Mouse (Mus musculus) frontal cortex, postnatal 25 days (tissue): ENCODE measurements at regions not wholly inside any gene's neighbourhood (a gene's known extent, or its start where the extent isn't known, plus 50 kb on each side); places are given as distances from the start of the nearest gene placed in this dataset.
A peak's percentile ranks its signal among the peaks of the same experiment; 100 is the strongest.

ENCODE experiments used
- DNase-seq, 2 experiments: peaks; one replicate each; pipeline ENCODE4 v3.0.0; 2022; ENCODE audit warnings: low spot score in 2 of 2

GRCm38 (mm10) chr15:68635633-68636032 is 2134.9 kb upstream of the Lrrc6 start:
- no peak for DNase-seq

GRCm38 (mm10) chr15:68626976-68627375 is 2126.3 kb upstream of the Lrrc6 start:
- no peak for DNase-seq

- DNase-seq: no peak
These were observed 2124.1 kb upstream of the Lrrc6 start for GRCm38 (mm10) chr15:68624831-68625230.

DNA sequence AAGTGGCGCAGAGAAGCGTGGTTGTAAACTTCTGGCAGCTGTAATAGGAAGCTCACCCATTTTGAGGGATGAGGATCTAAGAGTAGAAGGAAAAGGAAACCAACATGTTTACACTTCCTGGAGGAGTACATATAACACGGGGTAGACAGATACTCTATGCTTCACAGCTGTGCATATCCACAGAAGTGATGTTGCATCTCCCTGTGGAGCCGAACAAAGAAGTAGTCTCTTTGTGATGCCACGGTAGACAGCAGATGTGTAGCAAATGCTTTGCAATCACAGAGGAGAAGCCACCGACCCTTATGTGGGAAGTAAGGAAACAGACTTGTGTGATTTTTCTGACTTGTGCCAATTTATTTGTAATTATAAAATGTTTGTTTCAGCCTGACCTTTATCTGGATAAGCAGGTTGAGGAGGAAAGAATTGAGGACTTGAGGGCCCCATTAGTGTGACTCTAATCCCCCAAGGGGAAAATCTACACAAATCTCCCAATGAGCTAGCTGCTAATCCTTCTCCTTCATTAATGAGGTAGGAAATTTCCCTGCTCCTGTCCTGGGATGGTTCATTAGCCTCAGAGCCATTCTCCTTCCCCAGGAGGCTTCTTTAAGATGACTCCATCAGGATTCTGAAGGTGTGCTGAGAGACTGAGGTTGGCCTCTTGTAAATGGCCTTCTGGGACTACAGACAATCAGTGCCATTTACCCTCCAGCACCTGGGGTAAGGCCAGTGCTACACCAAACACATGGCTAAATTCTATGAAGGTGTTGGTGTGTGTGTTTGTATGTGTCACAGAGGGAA is 2119.9 kb upstream of the Lrrc6 start:
- DNase-seq: no peak

- no peak for DNase-seq
These were observed 2105.5 kb upstream of the Lrrc6 start for GRCm38 (mm10) chr15:68606110-68606791.

DNA sequence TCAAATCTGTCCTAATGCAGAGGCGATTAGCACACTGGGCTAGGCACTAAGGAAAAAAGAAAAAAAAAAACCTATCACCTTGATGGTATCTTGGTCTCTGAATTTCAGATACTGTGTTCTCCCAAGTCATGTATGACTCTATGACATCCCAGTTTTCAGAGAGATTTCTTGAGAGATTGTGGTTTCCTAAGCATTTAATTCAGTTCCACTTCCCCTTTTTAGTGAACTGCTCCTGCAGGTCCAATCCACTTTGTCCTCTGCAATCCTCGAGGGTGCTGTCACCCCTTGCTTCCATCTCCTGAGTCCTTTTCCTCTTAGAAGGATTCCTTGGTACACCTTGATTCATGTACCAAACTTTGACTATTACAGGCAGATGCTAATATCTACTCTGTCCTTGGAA is 2104.8 kb upstream of the Lrrc6 start:
- DNase-seq: no peak

DNA sequence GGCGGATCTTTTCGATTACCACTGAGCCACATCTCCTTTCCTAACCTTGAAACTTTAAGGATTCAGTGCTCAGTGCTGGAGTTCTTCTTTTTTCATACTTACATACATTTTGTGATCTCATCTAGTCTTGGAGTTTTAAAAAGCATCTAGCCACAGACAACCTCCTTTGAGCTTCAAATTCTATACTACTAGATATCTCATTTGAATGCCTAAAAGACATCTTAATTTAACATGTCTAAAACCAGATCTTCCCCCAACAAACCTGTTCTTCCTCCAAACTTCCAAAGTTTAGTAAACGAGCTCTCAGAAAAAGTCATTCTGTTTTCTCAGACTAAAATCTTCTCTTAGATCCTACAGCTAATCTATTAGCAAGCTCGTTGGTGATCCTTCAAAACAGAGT is 2081.5 kb upstream of the Lrrc6 start:
- DNase-seq: no peak

GRCm38 (mm10) chr15:68579486-68579885 is 2078.8 kb upstream of the Lrrc6 start:
- DNase-seq: peak; percentile 10

- DNase-seq: no peak
These were observed 2059.9 kb upstream of the Lrrc6 start for GRCm38 (mm10) chr15:68560654-68561053.

DNA sequence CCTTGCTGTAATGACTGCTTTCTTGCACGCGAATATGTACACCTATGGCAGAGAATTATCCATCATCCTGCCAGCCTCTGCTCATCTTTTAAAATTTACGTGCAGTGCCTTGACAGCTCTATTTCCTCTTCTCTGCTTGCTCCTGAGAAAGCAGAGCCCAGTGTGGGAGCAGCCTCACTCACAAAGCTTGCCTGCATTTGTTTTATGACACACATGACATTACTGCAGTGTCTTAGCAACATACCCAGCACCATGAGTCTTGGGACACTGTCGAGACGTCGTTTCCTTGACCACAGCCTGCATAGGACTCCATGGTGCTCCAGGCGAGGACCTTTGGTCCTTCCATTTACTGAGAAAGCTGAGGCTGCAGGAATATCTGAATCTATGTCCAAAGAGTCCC is 2055.4 kb upstream of the Lrrc6 start:
- no peak for DNase-seq

- no peak for DNase-seq
These were observed 2035.3 kb upstream of the Lrrc6 start for GRCm38 (mm10) chr15:68536055-68536325.

DNA sequence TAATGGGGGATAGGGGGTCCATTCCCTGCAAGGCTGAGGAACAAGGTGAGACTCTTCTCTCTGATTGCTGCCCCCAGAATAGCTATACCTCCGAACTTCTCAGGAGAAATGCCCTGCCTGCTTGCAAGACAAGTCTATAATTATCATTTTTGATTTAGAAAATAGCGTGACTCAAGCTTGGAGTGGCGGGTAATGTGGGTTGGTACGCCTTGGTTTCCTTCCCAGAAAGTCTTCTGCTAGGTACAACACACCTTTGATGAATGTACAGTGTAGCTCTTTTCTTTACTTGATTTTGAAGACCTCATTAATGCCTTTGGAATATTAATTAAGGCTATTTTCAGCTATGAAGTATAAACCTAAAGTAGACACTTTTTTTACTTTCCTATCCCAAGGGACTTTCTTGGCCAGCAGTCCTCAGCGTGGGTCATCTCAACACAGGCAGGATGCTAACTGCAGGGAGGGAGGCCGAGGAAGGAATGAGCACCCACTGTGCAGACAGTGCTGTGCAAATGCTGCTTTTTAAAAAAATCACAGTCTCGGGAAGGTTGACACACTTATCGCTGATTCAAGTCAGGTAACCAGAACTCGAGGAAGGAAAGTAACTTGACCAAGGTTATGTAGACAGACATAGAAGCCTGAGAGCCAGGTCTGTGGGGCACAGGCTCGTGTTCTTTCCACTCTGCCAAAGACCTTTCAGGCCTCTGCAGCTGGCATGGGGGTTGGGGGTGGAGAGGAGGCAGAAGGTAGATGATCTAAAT is 2034.8 kb upstream of the Lrrc6 start:
- DNase-seq: no peak

DNA sequence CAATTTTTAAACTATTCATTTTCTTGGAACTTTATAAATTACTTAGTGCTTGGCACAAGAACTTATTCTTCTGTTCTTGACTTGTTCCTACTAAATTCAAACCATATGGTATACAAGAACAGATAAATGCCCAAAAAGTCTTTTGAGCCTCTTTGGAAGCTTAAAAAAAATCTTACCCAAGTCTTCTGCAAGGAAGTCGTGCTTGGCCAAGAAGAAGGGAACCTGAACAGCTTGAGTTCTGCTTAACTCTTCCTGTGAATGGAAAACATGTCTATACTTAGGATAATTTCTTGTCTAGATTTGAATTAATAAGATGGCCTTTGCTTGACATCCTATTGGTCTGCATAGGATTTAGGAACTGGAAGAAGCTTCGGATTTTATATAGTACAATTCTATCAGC is 2020.0 kb upstream of the Lrrc6 start:
- no peak for DNase-seq

DNA sequence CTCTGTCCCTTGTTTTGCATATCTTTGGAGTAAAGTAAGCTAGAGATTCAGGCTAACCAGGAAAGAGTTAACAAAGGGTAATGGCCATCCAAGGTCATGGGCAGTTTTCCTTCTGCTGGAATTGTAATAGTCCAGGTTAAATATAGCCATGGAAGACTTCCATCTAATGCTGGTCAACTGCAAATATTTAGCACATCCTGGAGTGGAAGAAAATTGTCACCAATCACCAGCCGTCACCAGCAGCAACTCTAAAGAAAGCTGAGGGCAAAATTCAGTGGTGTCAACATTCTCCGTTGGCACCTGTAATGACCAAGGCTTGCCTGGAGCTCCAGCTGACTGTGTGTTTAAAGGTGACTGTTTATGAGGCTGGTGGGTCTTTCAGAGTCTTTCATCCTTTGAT is 2011.7 kb upstream of the Lrrc6 start:
- no peak for DNase-seq

DNA sequence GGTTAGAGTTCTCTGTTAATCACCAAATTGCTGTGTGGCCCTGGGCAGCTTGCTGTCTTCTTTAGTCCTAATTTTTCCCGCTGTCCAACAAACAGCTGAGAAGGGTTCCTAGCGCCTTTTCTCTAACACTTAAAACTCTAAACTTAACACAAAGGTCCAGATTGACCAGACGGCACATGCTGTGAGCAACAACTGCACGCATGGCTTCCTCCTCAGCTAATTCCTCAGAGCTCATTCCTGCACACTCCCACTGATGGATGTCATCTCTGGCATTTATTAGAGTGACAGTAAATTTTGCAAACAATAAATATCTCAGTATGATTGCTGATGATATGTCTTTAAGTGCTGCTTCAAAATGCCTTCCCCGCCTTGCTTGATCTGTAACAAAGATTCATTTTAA is 2007.5 kb upstream of the Lrrc6 start:
- DNase-seq: no peak

DNA sequence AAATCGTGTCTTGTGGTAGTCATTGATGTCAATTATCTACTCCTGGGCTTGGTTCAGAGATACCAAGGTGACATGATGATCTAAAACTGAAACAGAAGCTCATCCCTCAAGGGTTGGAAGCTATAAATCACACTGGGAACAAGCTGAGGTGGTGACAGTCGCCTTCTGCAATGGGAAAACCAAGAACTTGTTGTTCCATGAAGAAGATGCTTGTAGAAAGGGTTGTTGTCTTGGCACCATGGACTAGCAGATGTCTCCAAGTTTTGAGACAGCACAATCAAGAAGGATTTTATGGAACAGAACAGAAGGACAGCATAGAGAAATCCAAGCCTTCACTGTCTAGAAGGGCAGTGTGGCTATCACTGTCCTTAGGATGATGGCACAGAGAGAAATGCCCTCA is 2005.4 kb upstream of the Lrrc6 start:
- DNase-seq: no peak

GRCm38 (mm10) chr15:68496438-68496837 is 1995.7 kb upstream of the Lrrc6 start:
- DNase-seq: no peak

- DNase-seq: no peak
These were observed 1984.1 kb upstream of the Lrrc6 start for GRCm38 (mm10) chr15:68484789-68485188.

- no peak for DNase-seq
These were observed 1977.0 kb upstream of the Lrrc6 start for GRCm38 (mm10) chr15:68477745-68478144.

DNA sequence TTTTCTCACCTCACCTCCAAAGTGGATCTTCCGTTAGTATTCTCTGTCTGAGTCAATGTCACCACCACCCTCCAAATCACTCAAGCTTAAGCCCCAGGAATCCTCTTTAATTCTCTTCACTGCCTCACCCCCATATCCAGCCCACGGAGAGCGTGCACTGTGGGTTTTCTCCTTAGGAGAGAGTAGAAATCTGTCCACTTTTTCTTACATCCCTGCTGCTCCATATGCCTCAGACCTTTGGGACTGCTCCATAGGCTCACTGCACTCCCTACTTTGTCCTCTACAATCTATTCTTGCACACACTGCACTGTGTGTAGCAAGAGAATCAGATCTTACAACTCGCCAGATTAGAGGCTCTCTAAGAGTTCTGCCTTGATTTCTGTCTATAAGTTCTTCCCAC is 1971.2 kb upstream of the Lrrc6 start:
- DNase-seq: no peak

DNA sequence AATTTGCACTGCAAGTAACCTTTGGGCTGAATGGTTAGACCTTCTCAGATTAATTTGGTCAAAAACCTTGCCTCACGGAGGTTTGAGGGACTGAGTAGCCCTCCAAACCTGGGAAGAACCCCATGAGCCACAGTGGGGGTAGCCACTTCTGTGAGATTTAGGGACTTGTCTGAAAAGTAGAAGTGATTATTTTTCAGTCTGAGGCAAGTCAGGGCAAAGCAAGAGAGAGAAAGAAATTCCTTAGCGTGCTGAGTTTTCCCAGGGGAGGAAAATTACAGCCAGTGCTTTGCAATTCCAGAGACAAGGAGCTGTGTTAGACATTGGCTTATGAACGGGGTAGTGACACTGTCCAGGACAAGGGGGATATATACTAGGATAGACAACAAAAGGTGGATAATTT is 1962.1 kb upstream of the Lrrc6 start:
- no peak for DNase-seq

DNA sequence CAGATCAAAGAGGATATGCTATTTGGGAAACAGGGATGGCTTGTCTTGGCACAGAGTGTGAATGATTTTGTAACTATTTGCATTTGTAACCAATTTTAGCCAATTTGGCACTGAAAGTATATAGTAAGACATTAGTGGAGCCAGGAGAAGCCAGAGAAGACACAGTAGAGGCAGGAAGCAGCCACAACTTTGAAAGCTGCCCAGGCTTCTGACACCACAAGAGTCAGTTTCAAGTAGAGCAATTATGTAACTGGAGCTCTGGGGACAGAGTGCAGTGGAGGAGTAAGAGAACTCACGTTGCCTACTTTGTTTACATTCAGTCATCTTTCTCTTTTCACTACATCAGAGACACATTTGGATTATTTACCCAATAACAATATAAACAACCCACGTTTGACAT is 1956.5 kb upstream of the Lrrc6 start:
- no peak for DNase-seq

DNA sequence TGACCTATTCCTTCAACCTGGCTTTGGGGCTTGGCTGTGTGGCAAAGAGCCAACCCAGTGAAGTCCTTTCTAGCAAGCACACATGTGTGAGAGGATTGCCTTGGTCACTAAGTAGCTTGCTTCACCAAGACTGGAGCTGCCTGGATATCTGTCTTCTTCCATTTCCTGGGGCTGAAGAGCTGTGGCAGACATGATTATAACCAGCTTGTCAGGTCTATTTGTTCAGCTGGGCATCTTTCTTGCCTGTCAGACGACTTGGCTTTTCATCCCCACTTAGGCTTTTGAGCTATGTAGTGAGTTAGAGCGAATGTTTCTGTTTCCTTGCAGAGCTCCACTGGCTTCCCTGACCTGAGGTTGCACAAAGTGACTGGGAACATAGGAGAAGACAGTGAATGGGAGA is 1951.3 kb upstream of the Lrrc6 start:
- DNase-seq: no peak
